Mouse (Mus musculus): ENCODE results near the gene C130074G19Rik.

Gene C130074G19Rik

GRCm38 (mm10) chr1:184873910-184874309, 9.1 kb downstream of the C130074G19Rik start:
- no peak for DNase-seq (ENCODE audit: low spot score)

DNA sequence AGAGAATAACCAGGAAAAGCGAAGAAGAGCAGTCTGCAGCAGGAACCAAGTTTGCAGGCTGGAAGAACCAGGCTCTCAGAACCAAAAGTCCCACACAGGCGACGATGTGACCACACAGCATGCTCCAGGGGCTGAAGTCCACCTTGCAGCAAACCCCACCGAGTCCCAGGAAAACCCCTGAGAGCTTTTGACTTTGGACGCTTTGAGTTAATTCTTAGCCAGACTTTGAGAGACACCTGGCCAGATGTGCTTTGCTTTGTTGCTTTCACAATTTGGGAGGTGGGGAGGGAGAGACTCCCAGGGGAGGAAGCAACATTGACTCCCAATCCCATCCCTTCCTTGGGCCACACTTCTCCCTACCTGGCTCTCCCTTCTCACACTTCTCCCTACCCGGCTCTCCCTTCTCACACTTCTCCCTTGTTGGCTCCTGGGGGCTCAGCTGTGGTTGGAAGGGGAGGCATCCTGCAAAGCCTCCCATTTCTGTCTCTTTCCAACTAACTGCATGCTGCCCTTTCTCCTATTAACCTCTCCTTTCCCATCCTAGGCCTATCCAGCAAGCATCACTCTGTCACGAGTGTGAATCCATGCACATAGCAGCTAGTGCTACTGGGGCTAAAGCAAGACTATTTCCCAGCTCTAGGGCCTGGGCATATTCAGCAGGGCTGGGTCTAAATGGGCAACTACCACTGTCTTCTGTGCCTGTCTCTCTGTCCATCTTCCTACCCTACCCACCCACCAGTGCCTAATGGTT, 10.8 kb downstream of the C130074G19Rik start:
- DNase-seq (ENCODE audit: low spot score), result no peak

- DNase-seq (ENCODE audit: low spot score), result no peak
These were observed 11.5 kb downstream of the C130074G19Rik start for GRCm38 (mm10) chr1:184871506-184871905.

DNA sequence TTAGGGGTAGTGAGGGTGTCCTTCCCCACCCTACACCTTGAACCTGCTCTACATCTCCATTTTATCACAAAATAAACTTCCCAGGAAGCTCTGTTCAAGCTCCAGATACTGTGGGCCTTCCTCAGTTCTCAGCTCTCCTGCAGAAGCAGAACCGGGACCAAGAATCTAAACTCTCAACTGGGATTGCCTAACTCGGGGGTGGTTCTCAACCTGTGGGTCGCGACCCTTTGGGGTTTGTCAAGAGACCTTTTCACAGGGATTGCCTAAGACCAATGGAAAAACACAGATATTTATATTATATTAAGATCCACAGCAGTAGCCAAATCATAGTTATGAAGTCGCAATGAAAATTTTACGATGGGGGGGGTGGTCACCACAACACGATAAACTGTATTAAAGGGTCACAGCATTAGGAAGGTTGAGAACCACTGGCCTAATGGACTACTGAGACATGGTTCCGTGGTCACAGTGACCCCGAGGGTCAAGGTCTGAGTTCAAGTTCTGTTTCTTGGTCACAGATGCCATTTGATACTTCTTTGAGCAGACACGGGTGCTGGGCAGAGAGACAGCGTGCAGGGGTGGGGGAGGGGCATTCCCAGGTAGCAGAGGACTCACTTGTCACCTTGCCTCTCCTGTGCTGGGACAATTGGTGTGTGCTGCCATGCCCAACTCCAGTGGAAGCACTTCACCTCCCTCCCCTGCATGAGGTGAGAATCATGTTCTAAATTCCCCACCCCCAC, 12.2 kb downstream of the C130074G19Rik start:
- DNase-seq (ENCODE audit: low spot score), result no peak

DNA sequence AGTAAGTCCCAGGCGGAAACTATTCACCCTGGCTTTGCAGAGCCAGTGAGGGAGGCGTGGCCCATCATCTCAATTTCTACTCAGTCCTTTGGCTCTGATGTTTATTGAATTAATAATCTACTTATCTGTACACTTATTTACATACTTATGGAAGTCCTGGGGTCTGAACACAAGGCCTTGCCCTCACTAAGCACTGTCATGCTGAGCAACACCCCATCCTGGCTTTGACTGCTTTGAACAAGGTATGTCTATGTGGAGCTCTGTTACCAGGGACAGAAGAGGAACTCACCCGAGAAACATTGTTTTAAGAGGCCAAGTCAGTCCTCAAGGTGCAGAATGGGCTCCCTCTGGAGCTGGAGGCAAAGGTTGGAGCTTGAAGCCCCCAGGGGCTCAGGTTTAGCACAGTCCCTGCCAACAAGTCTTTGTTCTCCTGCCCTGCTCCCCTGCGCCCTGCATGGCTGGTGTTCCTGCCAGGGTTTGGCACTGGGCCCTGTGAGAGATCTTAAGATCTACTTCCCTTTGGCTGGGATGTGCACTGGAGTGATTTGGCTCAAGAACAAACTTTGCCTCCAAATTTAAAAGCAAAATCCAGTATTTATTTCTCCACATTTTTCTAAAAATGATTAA, 13.0 kb downstream of the C130074G19Rik start:
- DNase-seq (ENCODE audit: low spot score), result no peak

GRCm38 (mm10) chr1:184867640-184868120, 15.3 kb downstream of the C130074G19Rik start:
- DNase-seq (ENCODE audit: low spot score), result no peak

DNA sequence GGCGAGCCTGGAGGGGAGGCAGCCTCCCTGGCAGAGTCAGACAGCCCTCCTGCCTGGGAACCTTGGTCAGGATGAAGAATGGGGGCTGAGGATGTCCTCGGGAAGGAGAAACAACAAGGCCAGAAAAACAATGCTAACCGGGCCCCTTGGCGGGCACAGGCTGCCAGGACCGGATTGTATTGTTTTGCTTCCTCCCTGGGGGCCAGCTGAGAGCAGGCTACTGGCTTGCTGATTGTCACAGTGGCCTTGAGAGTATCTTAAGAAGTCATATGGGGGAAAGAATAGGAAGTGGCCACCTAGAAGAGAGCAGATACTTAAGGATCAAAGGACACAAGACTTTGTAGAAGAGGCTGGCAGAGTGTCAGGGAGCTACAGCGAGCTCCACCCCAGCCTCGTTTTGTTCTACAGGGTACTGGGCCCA, 18.6 kb downstream of the C130074G19Rik start:
- no peak for DNase-seq (ENCODE audit: low spot score)

GRCm38 (mm10) chr1:184862636-184863035, 20.4 kb downstream of the C130074G19Rik start:
- no peak for DNase-seq (ENCODE audit: low spot score)

DNA sequence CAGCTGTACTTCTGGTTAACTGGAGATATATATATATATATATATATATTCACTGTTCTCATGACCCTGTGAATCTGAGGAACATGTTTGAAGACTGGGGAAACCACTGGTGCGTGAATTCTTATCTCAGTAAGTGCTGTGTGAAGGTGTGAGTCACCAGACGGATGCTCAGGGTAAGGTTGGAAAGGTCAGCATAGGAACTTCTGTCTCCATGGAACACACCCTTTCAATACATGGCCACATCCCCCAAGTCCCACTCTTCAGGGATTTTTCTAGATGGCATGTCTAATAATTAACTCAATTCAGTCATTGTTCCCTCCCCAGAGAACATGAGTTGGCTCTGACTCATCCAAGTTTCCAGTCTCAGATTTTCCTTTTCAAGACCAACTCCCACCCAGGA, 21.5 kb downstream of the C130074G19Rik start:
- DNase-seq (ENCODE audit: low spot score), result no peak

DNA sequence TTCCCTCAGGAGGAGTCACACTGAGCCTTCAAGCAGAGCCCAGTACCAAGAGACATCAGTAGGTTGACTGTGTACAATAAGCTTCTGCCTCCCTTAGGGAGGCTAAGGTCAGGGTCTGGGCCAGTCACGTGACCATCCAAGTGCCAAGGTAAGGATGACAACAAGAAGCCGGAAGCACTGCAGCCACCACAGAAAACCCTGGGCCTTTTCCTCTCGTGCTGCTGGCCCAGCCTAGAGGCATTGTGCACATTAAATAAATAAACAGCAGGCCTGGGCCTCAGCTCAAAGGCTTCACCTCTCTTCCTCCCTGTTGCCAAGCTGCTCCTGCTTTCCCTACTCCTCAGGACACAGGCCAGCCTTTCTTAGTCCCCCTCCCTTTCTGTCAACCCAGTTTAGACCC, 22.7 kb downstream of the C130074G19Rik start:
- DNase-seq (ENCODE audit: low spot score), result no peak

- no peak for DNase-seq (ENCODE audit: low spot score)
These were observed 24.8 kb downstream of the C130074G19Rik start for GRCm38 (mm10) chr1:184858253-184858652.

DNA sequence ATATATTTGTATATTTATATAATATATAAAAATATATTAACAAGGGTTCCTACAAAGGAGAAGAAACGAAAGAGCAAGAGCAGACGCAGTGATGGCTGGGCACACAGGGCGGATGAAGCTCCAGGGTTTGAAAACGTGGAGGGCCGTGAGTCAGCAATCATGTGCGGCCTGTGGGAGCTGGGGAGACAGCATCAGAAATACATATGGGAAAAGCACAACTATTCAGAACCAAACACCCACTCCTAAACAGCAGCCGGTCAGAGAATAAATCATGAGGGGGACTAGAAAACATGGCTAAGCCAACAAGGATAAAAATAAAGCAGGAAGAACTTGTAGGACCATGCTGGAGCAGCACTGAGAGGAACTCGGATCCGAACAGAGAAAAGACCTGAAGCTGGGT, 25.8 kb downstream of the C130074G19Rik start:
- DNase-seq (ENCODE audit: low spot score), result no peak

DNA sequence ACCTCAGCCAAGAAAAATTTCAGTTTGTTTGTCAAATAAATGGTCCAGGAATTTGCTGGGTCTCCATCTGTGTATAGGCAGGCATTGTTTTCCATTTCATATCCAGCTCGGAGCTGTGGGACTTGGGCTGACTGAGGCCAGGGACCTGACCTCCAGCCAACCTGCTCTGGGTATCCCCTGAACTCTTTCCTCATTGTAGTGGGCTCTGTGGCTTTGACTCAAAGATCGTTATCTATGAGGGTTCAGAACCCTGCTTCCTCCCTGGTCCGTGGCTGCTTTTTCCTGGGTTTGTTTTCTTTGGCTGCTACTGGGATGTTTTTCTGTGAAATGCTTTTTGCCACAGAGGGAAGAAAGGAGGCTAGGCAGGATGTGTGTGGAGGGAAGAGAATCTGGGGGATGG, 29.1 kb downstream of the C130074G19Rik start:
- DNase-seq (ENCODE audit: low spot score), result no peak

- no peak for DNase-seq (ENCODE audit: low spot score)
These were observed 29.7 kb downstream of the C130074G19Rik start for GRCm38 (mm10) chr1:184853339-184853738.

DNA sequence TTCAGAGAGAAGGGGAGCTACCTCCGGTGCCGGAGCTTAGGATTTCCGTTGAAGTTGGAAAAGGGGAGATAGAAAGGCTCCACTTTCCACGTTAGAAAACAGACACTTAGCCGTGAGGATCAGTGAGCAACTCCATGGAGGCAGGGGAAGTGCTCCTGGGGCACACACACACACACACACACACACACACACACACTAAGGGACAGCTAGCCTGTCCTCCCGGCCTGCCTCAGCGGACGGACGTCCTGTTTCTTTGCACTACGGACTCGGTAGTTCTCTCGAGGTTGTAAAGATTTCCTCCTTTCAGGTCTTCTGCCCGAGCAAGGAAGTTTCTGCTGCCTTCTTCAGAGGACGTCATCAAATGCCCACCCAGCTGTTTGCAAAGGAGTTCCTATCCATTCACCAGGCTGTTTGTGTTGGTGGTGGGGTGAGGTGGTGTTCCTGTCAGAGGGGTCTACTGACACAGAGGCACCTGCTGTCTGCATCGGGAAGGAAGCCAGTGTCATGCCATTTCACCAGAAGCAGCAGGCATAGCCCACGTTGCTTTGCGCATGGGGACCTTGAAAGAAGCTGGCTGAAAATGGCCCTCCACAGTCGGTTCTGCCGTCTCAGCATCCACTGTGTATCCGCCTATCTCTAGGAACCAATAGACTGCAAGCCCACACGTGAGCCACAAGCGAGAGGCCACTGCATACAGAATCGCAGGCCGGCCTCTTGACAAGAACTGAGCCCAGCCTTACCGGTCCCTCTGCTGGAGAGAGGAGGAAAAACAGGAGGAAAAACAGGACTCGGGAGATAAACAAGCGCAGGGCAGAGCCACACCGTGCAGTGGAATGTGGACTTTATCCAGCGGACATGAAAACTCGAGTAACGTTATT, 31.0 kb downstream of the C130074G19Rik start:
- peak; percentile 66 for DNase-seq (ENCODE audit: low spot score)

DNA sequence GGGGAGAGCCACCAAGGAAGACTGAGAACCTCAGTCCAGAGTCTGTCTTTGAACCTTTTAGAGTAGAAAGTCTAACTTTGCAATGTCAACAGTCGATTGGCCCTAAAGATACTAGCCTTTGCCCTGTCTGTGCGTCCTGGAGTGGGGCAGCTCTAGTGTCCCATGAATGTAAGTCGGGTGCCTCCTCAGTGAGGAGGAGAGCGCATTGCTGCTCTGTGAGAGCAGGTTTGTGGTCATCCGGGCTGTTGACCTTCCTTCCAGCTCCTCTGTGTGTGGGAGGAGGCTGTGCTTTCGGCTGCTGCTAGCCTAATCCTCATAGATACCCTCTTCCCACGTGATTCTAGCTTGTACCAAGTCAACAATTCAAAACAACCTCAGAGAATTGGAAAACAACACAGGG, 31.9 kb downstream of the C130074G19Rik start:
- DNase-seq (ENCODE audit: low spot score), result no peak

DNA sequence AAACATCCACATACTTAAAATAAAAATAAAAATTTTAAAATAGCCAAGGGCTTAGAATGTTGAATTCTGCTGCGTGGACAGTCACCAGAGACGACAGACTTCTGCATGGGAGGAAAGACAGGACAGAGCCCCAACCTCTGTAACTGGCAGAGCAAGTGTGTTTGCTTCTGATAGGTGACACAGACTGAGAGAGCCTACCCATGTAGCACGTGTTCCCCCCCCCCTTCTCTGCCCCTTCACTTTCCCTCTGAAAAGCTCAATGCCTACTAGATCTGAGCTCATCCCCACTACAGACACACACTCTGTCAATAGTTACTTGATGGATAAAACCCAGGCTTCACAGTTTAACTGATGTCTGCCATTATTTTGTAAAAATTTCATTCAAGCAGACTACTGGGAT, 36.0 kb downstream of the C130074G19Rik start:
- DNase-seq (ENCODE audit: low spot score), result no peak

DNA sequence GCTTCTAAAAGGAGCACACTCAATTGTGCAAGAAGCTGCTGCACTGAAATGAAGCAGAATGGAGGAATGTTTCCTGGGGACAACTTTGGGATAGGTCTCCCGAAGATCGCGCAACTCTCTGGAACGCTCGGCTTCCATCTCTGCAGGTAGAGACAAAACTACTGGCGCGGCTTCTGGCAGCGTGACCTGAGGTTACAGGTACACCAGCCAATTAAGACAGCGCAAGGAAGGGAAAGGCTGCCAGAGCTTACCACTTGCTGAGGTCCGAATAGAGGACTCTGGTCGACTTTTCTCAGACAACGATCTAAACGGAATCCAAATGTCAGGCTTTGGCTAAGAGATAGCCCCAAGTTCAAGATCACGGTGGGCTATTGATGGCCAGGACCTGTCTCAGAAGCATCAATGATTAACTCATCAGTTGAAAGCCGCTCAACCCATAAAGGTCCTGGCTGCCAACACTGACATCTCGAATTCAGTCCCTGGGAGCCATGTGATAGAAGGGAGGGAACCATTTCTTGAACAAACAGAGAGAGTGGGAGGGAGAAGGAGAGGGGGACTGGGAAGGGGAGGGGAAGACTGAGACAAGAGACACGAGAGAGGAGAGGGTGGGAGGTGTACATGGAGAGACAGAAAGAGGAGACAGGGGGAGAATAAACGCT, 36.8 kb downstream of the C130074G19Rik start, which contains the start of gene Marc2:
TSS of gene Marc2 (minus strand) at position 360 of the 659 bp plus-strand sequence.
- DNase-seq (ENCODE audit: low spot score), result no peak

DNA sequence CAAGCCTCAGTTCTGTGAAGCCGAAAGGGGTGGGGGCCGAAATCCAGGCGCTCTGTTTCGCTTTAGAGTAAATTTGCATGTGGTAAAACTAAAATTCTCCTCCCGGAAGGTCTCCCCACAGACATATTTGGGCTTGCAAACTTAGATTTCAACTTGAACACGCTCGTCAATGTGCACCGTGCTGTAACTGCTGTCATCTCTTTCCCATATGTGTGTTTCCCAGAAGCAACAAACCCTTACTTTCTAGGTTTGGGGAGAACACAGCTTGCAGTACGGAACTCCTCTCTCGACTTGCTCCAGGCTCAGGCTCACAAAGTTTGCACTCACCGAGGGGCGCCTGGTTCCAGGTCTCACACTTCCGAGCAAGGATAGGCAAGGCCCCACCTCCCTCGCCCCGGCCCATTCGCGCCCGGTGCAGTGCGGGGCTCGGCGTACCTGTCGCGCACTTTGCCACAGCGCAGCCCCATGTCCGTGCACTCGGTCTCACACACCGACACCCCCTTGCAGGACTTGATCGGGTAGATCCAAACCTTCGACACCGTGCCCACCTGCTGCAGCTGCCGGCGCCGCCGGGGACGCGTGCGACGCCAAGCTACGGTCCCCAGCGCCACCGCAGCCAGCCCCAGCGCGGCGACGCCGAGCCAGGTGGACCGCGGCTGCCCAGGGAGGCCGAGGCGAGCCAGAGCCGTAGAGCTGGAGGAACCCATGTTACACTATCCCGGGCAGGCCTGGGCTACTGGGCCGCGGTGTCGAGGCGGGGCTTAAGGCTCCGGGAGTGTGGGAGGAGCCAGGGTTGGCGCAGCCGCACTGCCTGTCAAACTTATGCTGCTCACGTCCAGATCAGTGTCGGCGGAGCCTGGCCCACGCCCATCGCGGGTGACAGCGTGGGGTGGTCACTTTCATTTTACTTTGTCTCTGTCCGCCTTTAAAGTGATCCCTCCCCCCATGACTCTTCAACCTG, 37.6 kb downstream of the C130074G19Rik start:
- peak; percentile 56 for DNase-seq (ENCODE audit: low spot score)

Data from layer of hippocampus, adult 9-10 months (tissue).